Mouse (Mus musculus) ES-Bruce4 (cell line): ENCODE measurements around the gene Mllt3.

Source experiments
- CTCF ChIP-seq: IDR thresholded peaks from one replicate; pipeline ENCODE4 v1.8.1; 2011; ENCODE audit warnings: low read depth, low read length
- EP300 ChIP-seq: IDR thresholded peaks from 2 replicates; pipeline ENCODE4 v1.6.1; 2011; ENCODE audit warnings: low read depth, low read length; ENCODE audit not compliant: insufficient read depth
- POLR2A ChIP-seq: IDR thresholded peaks from one replicate; pipeline ENCODE4 v1.8.1; 2011; ENCODE audit warnings: low read length; ENCODE audit not compliant: insufficient read depth

GRCm38 (mm10) chr4:87852461-87852860 is 180.7 kb downstream of the Mllt3 start:
- no peak for TF ChIP-seq CTCF
- TF ChIP-seq POLR2A: no peak
- no peak for TF ChIP-seq EP300
